Mouse (Mus musculus) olfactory bulb, adult 2 months (tissue): ENCODE data around the gene Sh3pxd2a. TPM values are rescaled to one million over a fixed set of nuclear protein-coding genes. Genes with fewer than 3 reads are reported as not detected.

Source experiments
- H3K27ac ChIP-seq: fragments of 200-500 bp; 2 replicates; pipeline ENCODE4 v1.5.1; 2012; ENCODE audit warnings: low read depth, low read length; ENCODE audit not compliant: insufficient read depth
- H3K4me1 ChIP-seq: fragments of 200-500 bp; 2 replicates; pipeline ENCODE4 v1.6.1; 2012; ENCODE audit warnings: low read length; ENCODE audit not compliant: control insufficient read depth, insufficient read depth
- H3K4me3 ChIP-seq: fragments of 200-500 bp; 2 replicates; pipeline ENCODE4 v1.5.1; 2012; ENCODE audit warnings: mild to moderate bottlenecking, low read depth, low read length, moderate library complexity; ENCODE audit not compliant: insufficient read depth
- CTCF ChIP-seq: fragments of 200-500 bp; IDR thresholded peaks from 2 replicates; pipeline ENCODE4 v1.5.1; 2012; ENCODE audit warnings: low read depth, mild to moderate bottlenecking, low read length, moderate library complexity; ENCODE audit not compliant: insufficient read depth
- POLR2A ChIP-seq: fragments of 200-500 bp; IDR thresholded peaks from 2 replicates; pipeline ENCODE4 v1.6.1; 2012; ENCODE audit warnings: mild to moderate bottlenecking, low read depth, low read length, moderate library complexity; ENCODE audit not compliant: insufficient read depth
- WGBS: fragments of 180-500 bp; shearing (Covaris S2); methylation state at CpG from one replicate; pipeline ENCODE4 v1.1.7; 2018; 5-methylcytosine and 5-hydroxymethylcytosine counted together
- polyA plus RNA-seq: library from polyadenylated mRNA; stranded (reverse); fragments of >200 nt; gene quantifications from 2 replicates; pipeline ENCODE4 v1.2.4, GENCODE M21; 2012; ENCODE audit warnings: low replicate concordance; ENCODE audit not compliant: missing spikeins, insufficient read depth, insufficient read length

Gene Sh3pxd2a
- polyA plus RNA-seq, 1 experiment: not detected

DNA sequence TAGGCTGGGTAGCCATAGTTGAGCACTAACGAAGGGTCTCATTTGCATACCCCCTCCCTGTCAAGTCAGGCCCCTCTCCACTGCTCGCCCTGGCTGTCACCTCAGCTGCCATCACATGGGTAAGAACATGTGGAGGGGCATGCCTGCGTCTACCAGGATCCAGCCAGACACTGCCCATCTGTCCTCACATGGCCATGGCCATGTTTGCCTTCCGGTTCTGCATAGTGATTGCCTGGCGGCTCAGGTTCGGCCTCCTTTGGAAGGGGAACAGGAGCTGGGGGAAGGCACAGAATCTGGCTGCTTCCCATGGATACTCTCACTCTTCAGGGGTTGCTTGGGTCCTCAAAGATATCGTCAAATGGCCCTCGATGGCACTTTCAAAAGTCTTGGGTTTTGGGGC lies 233.5 kb downstream of the Sh3pxd2a start:
- Histone ChIP-seq H3K4me1 (peaks cover 32% of the 10 kb centered on the region), H3K4me3 (no peak overlapping the region), H3K27ac (no peak overlapping the region)
- WGBS: 90% methylated on average over 8 of the region's 8 CpGs
- TF ChIP-seq POLR2A (no peak), CTCF (no peak)

DNA sequence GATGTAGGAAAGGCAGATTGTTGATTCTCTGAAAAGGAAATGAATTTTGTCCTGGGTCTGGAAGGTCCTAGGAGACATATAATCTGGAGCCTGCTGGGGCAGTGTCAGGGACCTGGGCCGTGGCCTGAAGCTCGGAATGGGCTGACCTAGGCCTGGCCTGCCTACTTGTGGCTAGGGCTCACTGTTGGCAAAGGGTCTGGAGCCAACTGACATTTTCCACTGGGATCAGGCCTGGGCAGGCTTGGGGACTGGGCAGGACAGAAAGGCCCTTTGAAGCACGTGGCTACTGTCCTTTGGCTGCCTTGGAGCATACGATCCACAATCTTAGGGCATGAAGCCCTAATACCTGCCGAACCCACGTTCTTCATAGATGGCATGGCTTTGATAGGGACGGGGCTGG lies 234.1 kb downstream of the Sh3pxd2a start:
- over 99% methylated on average over 7 of the region's 7 CpGs for WGBS
- Histone ChIP-seq H3K4me3 (no peak overlapping the region), H3K27ac (no peak overlapping the region), H3K4me1 (peaks cover 32% of the 10 kb centered on the region)
- no peak for TF ChIP-seq CTCF
- no peak for TF ChIP-seq POLR2A

DNA sequence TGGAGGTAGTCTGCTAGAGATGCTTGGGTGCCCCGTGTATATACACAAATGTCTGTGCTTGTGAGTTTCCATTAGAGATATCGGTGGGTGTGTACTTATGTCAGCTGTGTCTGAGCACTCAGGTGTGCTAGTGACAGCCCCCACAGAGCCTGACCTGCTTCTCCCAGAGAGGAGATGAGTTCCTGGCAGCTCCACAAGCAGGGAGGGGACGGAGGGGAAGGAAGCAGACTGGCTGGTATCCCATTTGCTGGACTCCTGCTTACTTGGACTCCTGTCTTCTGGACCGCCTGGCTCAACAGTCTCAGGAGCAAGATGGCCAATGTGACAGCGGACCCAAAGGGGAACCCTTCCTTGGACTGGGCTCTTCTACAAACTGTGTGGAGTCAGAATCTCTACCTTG lies 234.7 kb downstream of the Sh3pxd2a start:
- Histone ChIP-seq H3K4me3 (peak overlapping the region; percentile 37), H3K4me1 (peaks cover 32% of the 10 kb centered on the region), H3K27ac (no peak overlapping the region)
- TF ChIP-seq CTCF (no peak), POLR2A (no peak)
- 82% methylated on average over 5 of the region's 5 CpGs for WGBS

GRCm38 (mm10) chr19:47228725-47229252 lies 235.4 kb downstream of the Sh3pxd2a start:
- WGBS: 7% methylated on average over 17 of the region's 17 CpGs
- peak overlapping the region; percentile 62 for H3K27ac ChIP-seq
- H3K4me3 ChIP-seq: peak overlapping the region; percentile 37
- no peak for TF ChIP-seq CTCF
- TF ChIP-seq POLR2A: no peak
- H3K4me1 ChIP-seq: peaks cover 32% of the 10 kb centered on the region

GRCm38 (mm10) chr19:47225791-47226190 lies 238.4 kb downstream of the Sh3pxd2a start:
- H3K4me1 ChIP-seq: peaks cover 47% of the 10 kb centered on the region
- H3K4me3 ChIP-seq: no peak overlapping the region
- 90% methylated on average over 5 of the region's 5 CpGs for WGBS
- H3K27ac ChIP-seq: no peak overlapping the region
- TF ChIP-seq POLR2A (no peak), CTCF (no peak)

- TF ChIP-seq POLR2A: no peak
- no peak for TF ChIP-seq CTCF
- no peak overlapping the region for H3K4me3 ChIP-seq
- WGBS: 94% methylated on average over 4 of the region's 4 CpGs
- peaks cover 43% of the 10 kb centered on the region for H3K4me1 ChIP-seq
- no peak overlapping the region for H3K27ac ChIP-seq
Measured at GRCm38 (mm10) chr19:47224743-47225142, 239.5 kb downstream of the Sh3pxd2a start.

DNA sequence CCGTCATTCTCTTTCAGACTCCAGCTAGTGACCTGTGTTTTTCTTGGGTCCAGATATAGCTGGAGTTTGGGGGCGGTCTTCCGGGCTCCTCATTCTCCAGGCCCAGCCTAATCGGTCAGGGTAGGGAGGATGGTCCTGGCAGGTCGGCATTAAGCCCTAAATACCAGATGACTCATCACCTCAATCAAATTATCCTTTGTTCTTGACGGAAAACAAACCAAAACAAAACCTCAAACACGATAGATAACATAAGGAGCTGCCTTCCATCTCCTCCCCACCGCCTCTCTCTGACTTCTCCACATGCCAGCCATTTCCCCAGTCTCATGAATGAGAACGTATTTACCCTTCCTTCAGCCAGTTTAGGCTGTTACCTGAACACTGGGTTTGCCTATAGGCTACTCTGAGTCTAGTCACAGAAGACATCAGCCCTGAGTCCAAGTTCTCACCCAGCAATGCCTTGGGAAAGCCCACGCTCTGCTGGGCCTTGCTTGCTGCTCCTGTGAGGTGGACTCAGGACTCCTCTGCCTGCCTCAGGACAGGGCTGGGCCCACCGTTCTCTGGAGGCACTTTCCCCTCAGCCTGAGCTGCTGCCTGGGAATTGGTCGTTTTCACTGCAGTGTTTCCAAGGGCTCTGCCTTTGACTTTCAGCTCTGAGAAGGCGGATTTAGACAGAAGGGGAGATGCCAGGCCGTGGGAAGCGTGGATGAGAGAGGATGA lies 241.2 kb downstream of the Sh3pxd2a start:
- Histone ChIP-seq H3K27ac (no peak overlapping the region), H3K4me3 (no peak overlapping the region), H3K4me1 (peaks cover 33% of the 10 kb centered on the region)
- TF ChIP-seq POLR2A (no peak), CTCF (no peak)
- 61% methylated on average over 15 of the region's 15 CpGs for WGBS

- WGBS: 88% methylated on average over 8 of the region's 8 CpGs
- Histone ChIP-seq H3K4me3 (no peak overlapping the region), H3K4me1 (peaks cover 33% of the 10 kb centered on the region), H3K27ac (no peak overlapping the region)
- no peak for TF ChIP-seq CTCF
- no peak for TF ChIP-seq POLR2A
Measured at GRCm38 (mm10) chr19:47222154-47222840, 241.9 kb downstream of the Sh3pxd2a start.

GRCm38 (mm10) chr19:47221500-47222153 lies 242.6 kb downstream of the Sh3pxd2a start:
- Histone ChIP-seq H3K27ac (no peak overlapping the region), H3K4me1 (peaks cover 33% of the 10 kb centered on the region), H3K4me3 (no peak overlapping the region)
- 80% methylated on average over 7 of the region's 7 CpGs for whole genome bisulfite sequencing
- no peak for TF ChIP-seq CTCF
- no peak for TF ChIP-seq POLR2A
